Mouse (Mus musculus): ENCODE measurements around the gene Rsph9.

Gene Rsph9

GRCm38 (mm10) chr17:46101906-46102305, 42.1 kb downstream of the Rsph9 start:
- no peak for DNase-seq (ENCODE audit: low spot score)

GRCm38 (mm10) chr17:46098525-46098924, 45.5 kb downstream of the Rsph9 start:
- DNase-seq (ENCODE audit: low spot score): no peak

GRCm38 (mm10) chr17:46091899-46092298, 52.1 kb downstream of the Rsph9 start:
- DNase-seq (ENCODE audit: low spot score): no peak

GRCm38 (mm10) chr17:46091351-46091750, 52.7 kb downstream of the Rsph9 start:
- DNase-seq (ENCODE audit: low spot score): no peak

DNA sequence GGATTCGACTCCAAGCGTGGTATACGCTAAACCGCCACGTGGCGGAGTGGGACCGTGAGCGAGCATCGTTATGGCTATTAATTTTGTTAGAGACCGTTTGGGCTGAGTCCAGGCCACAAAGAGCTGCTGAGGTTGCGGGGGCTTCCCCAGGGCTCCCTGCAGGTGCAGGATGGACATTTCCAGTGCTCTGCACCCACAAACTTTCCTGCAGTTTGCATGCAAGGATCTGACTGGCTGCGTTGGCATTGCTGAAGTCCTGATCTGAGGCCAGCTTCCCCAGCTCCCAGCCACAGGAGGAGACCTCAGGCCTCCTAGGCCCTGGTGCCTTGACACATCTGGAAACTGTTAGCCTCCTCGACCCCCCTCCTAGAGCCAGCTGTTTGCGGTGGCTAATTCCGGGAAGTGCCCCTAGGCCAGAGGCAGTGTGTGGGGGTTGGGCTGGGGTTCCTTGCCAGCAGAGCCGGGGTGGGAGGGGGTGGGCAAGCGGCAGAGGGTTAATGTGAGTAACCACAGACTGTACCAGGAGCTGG, 57.6 kb downstream of the Rsph9 start:
- no peak for DNase-seq (ENCODE audit: low spot score)

DNA sequence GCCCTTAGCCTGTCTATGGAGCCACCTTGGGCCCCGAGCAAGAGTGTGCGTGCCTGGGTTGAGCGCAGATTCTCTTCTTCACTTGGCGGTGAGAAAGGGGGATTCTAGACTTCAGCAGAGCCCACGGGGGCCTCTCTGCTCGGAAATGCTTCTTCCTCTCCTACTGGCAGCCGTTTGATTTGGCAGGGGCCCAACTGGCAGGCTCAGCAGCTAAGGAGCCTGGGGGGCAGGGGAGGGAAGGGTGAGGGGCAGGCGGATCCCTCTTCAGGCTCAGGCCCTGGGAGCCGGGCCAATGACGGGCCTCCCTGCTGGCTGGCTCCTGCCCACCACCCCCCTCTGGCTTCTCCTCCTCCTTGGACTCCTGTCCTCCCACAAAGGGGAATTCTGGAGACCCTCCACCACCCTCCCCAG, 59.9 kb downstream of the Rsph9 start:
- DNase-seq (ENCODE audit: low spot score): peak; percentile 85

GRCm38 (mm10) chr17:46083381-46083780, 60.6 kb downstream of the Rsph9 start:
- DNase-seq (ENCODE audit: low spot score): no peak

- DNase-seq (ENCODE audit: low spot score): no peak
Measured at GRCm38 (mm10) chr17:46081657-46082056, 62.4 kb downstream of the Rsph9 start.

DNA sequence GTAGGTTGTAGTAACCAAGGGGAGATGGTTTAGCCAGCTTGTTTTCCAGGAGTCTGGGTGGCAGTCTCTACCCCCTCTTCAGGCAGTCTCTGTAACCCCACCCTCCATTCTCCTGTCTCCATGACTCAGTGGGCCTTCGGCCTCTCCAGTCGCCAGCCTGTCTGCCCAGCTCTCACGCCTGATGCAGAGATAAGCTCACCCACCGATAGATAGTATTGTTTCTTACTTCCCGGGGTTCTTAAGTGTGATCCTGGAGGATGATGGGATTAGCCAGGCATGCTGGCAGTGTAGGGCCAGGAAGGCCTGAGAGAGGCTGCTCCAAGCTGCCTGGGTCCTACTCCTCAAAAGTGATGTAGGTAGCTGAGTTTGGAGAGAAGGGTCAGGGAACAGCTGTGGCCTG, 63.0 kb downstream of the Rsph9 start:
- no peak for DNase-seq (ENCODE audit: low spot score)

DNA sequence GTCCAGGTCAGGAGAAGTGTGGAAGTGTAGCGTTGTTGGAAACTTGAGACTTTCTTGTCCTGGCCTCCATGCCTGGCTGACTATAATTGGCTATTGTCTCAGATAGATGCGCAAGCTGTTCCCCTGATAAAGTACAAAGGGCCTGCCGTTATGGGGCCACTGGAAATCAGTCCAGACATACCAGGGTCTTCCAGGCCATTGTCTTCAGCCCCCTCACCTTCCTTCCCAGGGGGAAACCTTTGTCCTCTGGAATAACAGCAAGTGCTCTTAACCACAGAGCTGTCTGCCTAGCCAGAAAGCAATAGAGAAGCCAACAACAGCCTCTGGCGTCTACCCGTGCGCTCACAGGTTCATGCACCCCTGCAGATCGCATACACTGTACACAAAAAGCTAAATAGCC, 63.6 kb downstream of the Rsph9 start:
- no peak for DNase-seq (ENCODE audit: low spot score)

DNA sequence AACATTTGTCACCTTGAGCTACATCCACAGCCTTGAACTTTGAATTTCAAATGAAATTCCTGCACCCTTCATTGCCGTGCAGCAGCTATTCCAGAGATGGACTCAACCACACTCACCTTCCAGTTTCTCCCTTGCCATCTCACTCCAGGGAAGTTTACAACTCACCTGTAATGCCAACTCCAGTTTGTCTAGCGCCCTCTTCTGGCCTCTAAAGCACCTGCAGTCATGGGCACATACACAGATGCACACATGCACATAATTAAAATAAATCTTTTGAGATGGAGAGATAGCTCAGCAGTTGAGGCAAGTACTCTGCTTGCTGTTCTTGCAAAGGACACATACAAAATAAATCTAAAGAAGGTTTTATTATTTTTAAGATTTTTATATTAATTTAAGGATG, 65.0 kb downstream of the Rsph9 start:
- no peak for DNase-seq (ENCODE audit: low spot score)

- no peak for DNase-seq (ENCODE audit: low spot score)
Measured at GRCm38 (mm10) chr17:46077921-46078534, 66.0 kb downstream of the Rsph9 start.

- no peak for DNase-seq (ENCODE audit: low spot score)
Measured at GRCm38 (mm10) chr17:46076260-46076551, 67.8 kb downstream of the Rsph9 start.

DNA sequence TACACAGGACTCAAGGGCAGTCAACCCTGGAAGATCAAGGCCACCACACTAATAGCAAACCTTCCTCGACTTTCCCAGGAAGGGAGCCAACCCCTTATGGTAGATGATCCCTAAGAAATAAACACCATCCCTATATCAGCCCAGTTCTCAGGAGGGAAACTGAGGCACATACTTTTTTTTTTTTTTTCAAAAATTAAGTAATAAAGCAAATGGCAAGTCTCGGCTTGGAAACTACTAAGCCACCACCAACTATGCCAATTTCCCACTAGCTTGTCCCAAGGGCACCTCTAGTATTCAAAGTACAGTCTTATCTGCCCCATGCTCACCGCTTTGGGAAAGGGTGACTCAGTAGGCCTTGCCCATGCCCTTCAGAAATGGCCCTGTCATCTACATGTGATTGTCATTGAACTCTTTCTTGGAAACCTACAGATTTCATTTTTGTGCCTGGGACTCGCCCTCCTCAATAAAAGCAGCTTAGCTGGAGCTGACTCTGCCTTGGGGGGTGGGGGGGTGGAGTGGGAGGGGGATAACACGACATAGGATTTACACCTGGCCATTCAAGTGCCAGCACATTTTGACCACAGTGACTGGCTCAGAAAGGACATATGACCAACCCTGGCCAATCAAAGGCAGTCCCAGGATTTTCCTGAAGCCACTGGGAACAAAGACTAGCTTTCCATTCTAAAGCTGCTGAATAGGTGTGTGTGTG, 68.3 kb downstream of the Rsph9 start:
- DNase-seq (ENCODE audit: low spot score): no peak

DNA sequence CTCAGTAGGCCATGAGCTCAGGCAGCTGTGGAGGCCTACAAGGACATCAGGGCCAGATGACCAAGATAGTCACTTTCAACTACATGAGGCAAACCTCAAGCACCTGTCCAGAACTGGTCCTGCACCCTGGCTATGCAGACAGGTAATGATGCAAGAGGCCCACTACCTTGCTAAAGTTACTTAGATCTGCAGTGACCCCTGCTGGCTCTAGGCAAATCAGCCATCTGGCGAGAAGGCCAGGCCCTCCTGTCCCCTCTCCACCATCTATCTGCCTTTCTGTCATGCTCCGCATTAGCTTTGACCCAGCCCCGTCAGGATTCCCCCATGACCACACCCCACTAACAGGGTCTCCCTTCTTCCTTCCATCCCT, 68.9 kb downstream of the Rsph9 start:
- peak; percentile 37 for DNase-seq (ENCODE audit: low spot score)

DNA sequence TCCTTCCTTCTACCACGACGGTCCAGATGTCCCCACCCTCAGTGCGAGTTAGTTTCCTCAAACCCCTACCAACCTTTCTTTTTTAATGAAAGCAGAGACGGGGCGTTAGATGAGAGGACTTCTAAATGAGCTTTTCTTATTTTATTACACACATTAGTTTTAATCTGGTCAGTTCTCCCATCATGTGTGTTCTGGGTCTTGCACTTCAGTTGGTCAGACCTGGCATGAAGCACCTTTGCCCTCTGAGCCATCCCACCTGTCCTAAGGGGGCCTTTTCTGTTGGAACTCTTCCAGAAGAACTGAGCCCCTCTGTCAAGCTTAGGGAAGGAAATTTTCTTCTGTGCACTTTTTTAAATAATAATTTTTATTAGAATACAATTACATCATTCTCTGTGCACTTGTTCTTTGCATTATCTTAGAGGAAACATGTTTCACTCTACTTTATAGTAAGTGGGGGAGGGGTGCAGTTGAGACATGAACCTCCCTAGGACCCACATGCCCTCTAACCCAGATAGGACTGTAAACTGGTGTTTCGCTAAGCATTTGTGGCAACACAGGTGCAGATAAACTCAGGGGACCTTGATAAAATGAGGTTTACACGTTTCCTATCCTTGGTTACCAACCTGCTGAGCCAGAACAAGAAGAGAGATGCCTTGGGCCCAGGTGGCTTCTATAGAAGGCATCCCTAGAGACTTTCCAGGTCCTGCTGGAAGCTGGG, 69.5 kb downstream of the Rsph9 start:
- DNase-seq (ENCODE audit: low spot score): no peak

DNA sequence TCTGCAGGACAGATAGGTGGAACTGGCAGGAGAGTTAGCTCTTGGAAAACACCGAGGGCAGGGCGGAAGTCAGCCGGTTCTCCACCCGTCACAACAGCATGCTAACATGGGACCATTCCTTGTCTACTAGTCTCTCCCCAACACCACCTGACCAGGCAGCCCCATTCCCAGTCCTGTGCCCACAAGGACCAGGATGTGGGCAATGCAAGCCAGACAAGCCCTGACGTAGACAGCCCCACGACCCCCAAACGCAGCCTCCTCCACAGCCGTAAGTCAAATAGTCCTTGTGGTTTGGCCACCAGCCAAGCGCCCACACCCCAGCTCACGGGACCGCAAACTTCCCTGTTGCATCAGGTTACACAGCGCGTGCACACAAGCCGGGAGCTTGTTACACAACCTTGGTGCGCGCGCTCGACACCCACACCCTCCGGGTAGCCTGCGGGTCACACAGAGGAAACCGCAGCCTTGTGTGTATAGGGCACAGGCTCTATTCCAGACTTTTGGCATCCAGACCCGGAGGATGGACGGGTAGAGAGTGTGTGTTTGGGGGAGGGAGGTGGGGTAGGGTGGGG, 70.2 kb downstream of the Rsph9 start:
- peak; percentile 74 for DNase-seq (ENCODE audit: low spot score)

Measured in ovary, postnatal 36 days (tissue).